Mouse (Mus musculus): ENCODE data around the gene Trappc13. TPM values are rescaled to one million over a fixed set of nuclear protein-coding genes. Genes with fewer than 3 reads are reported as not detected.
A peak's percentile ranks its signal among the peaks of the same experiment; 100 is the strongest.

Trappc13 gene
- polyA plus RNA-seq, 1 experiment from 2014 or later = 66.2 TPM

DNA sequence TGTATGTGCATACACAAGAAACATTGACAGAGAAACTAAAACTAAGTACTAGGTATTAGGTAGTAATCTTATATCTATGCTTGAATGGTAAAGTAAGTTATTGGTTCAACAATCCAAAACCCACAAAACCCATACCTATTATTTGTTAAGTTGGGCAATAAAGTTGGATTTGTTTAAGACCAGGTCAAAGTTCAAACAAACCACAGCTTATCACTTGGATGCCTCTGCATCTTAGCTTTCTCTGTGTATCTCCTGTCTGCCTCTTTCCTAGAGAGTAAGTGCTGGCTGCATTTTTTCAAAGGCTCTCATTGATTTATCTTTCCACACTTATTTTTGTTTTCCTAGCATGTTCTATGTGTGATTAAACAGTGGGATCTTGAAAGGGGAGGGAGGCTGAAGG is 5.8 kb downstream of the Trappc13 start:
- no peak overlapping the region for H3K4me3 ChIP-seq (ENCODE audit: low read depth, low read length)
- no peak overlapping the region for H3K4me2 ChIP-seq (replicated peaks; ENCODE audit: low read depth, low read length)
- no peaks in the 10 kb centered on the region for H3K27me3 ChIP-seq (ENCODE audit: control insufficient read depth, insufficient read depth, low read length)
- no peak overlapping the region for H3K27ac ChIP-seq (ENCODE audit: low read length)
- ATAC-seq (ENCODE audit: insufficient number of reproducible peaks, insufficient read depth, low FRiP score, low read depth) = no peak
- H3K9ac ChIP-seq (replicated peaks; ENCODE audit: low read depth, low read length) = no peak overlapping the region
- H3K36me3 ChIP-seq (ENCODE audit: control insufficient read depth, insufficient read depth, low read length) = peaks cover 3% of the 10 kb centered on the region
- 0 out of 2 replicates have a peak, but pooled peaks cover 6% of the 10 kb centered on the region for H3K4me1 ChIP-seq (ENCODE audit: control insufficient read depth, insufficient read depth, low read length)
- H3K9me3 ChIP-seq (ENCODE audit: control insufficient read depth, low read depth, low read length) = no peaks in the 10 kb centered on the region

DNA sequence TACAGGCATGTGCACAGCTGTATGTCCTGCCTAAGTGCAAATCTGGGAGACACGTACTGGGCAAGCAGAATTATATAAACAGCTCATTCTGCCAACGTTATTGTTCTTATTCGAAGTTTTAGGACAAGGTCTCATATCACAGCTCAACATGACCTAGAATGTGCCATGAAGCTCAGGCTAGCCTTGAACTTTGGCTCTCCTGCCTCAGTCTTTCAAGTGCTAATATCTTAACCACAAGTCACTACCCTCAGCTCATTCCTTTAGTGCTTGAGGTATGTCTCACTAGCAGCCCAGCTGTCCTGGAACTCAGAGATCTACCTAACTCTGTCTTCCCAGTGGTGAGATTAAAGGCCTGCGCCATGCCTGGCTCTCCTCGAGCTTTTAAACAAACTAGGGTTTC is 6.6 kb downstream of the Trappc13 start:
- no peak overlapping the region for H3K9ac ChIP-seq (replicated peaks; ENCODE audit: low read depth, low read length)
- WGBS = 82% methylated on average over 5 of the region's 5 CpGs
- no peak overlapping the region for H3K27ac ChIP-seq (ENCODE audit: low read length)
- H3K4me3 ChIP-seq (ENCODE audit: low read depth, low read length) = no peak overlapping the region
- H3K4me2 ChIP-seq (replicated peaks; ENCODE audit: low read depth, low read length) = no peak overlapping the region
- H3K27me3 ChIP-seq (ENCODE audit: control insufficient read depth, insufficient read depth, low read length) = no peaks in the 10 kb centered on the region
- H3K36me3 ChIP-seq (ENCODE audit: control insufficient read depth, insufficient read depth, low read length) = peaks cover 6% of the 10 kb centered on the region
- H3K4me1 ChIP-seq (ENCODE audit: control insufficient read depth, insufficient read depth, low read length) = 0 out of 2 replicates have a peak, but pooled peaks cover 6% of the 10 kb centered on the region
- no peaks in the 10 kb centered on the region for H3K9me3 ChIP-seq (ENCODE audit: control insufficient read depth, low read depth, low read length)
- no peak for ATAC-seq (ENCODE audit: insufficient number of reproducible peaks, insufficient read depth, low FRiP score, low read depth)

DNA sequence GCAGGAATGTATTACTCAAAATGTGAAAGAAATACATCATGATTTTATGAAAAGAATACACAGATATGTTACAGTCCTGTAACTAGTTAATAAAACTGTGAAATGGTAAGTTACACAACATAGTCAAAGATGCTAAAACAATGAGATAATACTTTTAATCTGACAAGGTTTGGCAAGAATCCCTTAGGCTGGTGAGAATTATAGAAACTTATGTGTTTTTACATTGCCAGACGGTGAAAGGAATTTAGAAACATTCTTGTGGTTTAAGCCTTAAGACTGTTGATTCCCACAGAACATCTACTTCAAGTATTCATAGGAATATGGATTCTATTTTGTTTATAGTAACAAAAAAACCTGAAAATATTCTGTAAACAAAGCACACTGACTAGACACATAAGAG is 22.6 kb downstream of the Trappc13 start:
- no peaks in the 10 kb centered on the region for H3K9me3 ChIP-seq (ENCODE audit: control insufficient read depth, low read depth, low read length)
- H3K9ac ChIP-seq (replicated peaks; ENCODE audit: low read depth, low read length) = no peak overlapping the region
- peaks cover 18% of the 10 kb centered on the region for H3K36me3 ChIP-seq (ENCODE audit: control insufficient read depth, insufficient read depth, low read length)
- H3K27me3 ChIP-seq (ENCODE audit: control insufficient read depth, insufficient read depth, low read length) = no peaks in the 10 kb centered on the region
- no peak overlapping the region for H3K27ac ChIP-seq (ENCODE audit: low read length)
- H3K4me1 ChIP-seq (ENCODE audit: control insufficient read depth, insufficient read depth, low read length) = no peaks in the 10 kb centered on the region
- no peak overlapping the region for H3K4me2 ChIP-seq (replicated peaks; ENCODE audit: low read depth, low read length)
- 67% methylated on average over 1 of the region's 1 CpGs for WGBS
- no peak overlapping the region for H3K4me3 ChIP-seq (ENCODE audit: low read depth, low read length)
- ATAC-seq (ENCODE audit: insufficient number of reproducible peaks, insufficient read depth, low FRiP score, low read depth) = no peak

DNA sequence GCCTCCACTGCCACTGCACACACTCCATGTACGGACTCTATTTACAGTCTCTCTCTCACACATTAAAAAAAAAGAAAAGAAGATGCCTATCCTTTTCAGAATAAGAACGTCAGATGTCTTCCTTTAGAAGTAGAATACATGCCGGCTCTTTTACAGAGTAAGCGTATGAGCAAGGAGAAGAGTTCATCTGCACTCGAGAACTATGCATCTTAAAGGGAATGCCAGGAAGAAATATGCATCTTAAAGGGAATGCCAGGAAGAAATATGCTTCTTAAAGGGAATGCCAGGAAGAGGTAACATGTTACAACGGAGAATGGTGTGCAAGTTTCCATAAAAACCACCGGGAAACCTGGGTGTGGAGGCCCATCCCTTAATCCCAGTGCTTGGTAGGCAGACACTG is 23.2 kb downstream of the Trappc13 start:
- H3K27ac ChIP-seq (ENCODE audit: low read length) = no peak overlapping the region
- H3K9ac ChIP-seq (replicated peaks; ENCODE audit: low read depth, low read length) = no peak overlapping the region
- WGBS = 88% methylated on average over 7 of the region's 7 CpGs
- no peaks in the 10 kb centered on the region for H3K9me3 ChIP-seq (ENCODE audit: control insufficient read depth, low read depth, low read length)
- no peak overlapping the region for H3K4me3 ChIP-seq (ENCODE audit: low read depth, low read length)
- H3K36me3 ChIP-seq (ENCODE audit: control insufficient read depth, insufficient read depth, low read length) = peaks cover 14% of the 10 kb centered on the region
- no peaks in the 10 kb centered on the region for H3K27me3 ChIP-seq (ENCODE audit: control insufficient read depth, insufficient read depth, low read length)
- no peaks in the 10 kb centered on the region for H3K4me1 ChIP-seq (ENCODE audit: control insufficient read depth, insufficient read depth, low read length)
- no peak for ATAC-seq (ENCODE audit: insufficient number of reproducible peaks, insufficient read depth, low FRiP score, low read depth)
- no peak overlapping the region for H3K4me2 ChIP-seq (replicated peaks; ENCODE audit: low read depth, low read length)

DNA sequence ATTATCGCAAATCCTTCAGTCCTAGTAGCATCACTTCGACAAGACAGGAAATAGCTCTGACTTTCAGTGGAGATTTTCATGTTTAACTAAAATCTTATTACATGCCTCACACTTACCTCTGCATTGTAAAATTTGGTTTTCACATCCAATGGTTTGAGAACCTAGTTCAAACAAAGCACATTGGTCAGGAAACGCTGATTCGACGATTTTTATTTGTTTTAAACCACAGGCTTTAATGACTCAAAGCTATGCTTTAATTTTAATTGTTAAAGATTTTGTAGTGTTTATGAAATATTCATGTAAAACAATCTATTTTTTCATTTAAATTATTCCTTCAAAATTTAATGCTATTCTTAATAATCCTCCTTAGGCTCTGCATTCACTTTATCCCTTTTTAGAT is 24.1 kb downstream of the Trappc13 start:
- WGBS = 94% methylated on average over 5 of the region's 5 CpGs

DNA sequence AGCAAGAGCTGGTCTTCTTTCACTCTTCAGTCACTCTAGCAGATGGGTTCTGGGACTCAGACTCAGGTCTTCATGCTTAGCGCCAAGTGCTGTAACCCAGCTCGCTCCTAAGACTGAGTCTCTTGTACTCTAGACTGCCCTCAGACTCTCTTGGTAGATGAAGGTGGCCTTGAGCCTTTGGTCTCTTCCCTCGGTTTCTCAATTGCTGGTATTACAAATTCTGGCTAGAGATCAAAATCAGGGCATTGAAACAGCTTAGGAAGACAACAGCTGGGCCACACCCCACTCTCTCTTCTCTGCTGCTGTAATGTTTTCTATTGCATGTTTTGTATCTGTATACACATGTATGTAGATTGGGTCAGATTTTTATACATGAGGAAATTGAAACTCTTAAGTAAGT is 32.6 kb downstream of the Trappc13 start:
- Histone ChIP-seq H3K4me3 (ENCODE audit: low read depth, low read length) (no peak overlapping the region), H3K4me1 (ENCODE audit: control insufficient read depth, insufficient read depth, low read length) (no peaks in the 10 kb centered on the region), H3K36me3 (ENCODE audit: control insufficient read depth, insufficient read depth, low read length) (peaks cover 59% of the 10 kb centered on the region), H3K27ac (ENCODE audit: low read length) (no peak overlapping the region), H3K27me3 (ENCODE audit: control insufficient read depth, insufficient read depth, low read length) (no peaks in the 10 kb centered on the region), H3K9me3 (ENCODE audit: control insufficient read depth, low read depth, low read length) (no peaks in the 10 kb centered on the region), H3K4me2 (replicated peaks; ENCODE audit: low read depth, low read length) (no peak overlapping the region), H3K9ac (replicated peaks; ENCODE audit: low read depth, low read length) (no peak overlapping the region)
- ATAC-seq (ENCODE audit: insufficient number of reproducible peaks, insufficient read depth, low FRiP score, low read depth) = no peak
- WGBS = 90% methylated on average over 3 of the region's 3 CpGs

More for the DNA sequence above, 24.1 kb downstream of the Trappc13 start:
- Histone ChIP-seq H3K4me1 (ENCODE audit: control insufficient read depth, insufficient read depth, low read length) (no peaks in the 10 kb centered on the region), H3K27ac (ENCODE audit: low read length) (no peak overlapping the region), H3K9ac (replicated peaks; ENCODE audit: low read depth, low read length) (no peak overlapping the region), H3K4me2 (replicated peaks; ENCODE audit: low read depth, low read length) (no peak overlapping the region), H3K36me3 (ENCODE audit: control insufficient read depth, insufficient read depth, low read length) (peaks cover 12% of the 10 kb centered on the region), H3K27me3 (ENCODE audit: control insufficient read depth, insufficient read depth, low read length) (no peaks in the 10 kb centered on the region), H3K4me3 (ENCODE audit: low read depth, low read length) (no peak overlapping the region), H3K9me3 (ENCODE audit: control insufficient read depth, low read depth, low read length) (no peaks in the 10 kb centered on the region)
- ATAC-seq (ENCODE audit: insufficient number of reproducible peaks, insufficient read depth, low FRiP score, low read depth) = no peak

DNA sequence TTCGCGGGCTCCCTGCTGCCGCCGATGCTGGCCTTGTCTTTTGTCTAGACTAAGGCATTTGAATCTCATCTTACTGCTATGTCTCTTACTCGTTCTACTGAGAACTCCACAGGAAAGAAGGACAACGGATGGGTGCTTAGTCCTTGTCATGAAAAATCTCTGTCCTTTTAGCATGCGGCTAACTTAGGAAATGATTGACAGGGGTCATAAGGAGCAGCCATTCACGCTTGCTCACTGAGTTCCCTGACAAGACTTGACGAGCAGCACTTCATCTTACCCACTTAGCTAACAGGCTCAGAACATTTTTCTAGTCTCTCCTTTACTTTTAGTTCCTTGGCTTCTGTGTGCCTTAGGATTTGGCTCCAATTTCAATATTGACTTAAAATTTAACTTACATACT is 33.4 kb downstream of the Trappc13 start:
- no peak for ATAC-seq (ENCODE audit: insufficient number of reproducible peaks, insufficient read depth, low FRiP score, low read depth)
- H3K27me3 ChIP-seq (ENCODE audit: control insufficient read depth, insufficient read depth, low read length) = no peaks in the 10 kb centered on the region
- no peak overlapping the region for H3K4me3 ChIP-seq (ENCODE audit: low read depth, low read length)
- no peaks in the 10 kb centered on the region for H3K9me3 ChIP-seq (ENCODE audit: control insufficient read depth, low read depth, low read length)
- H3K9ac ChIP-seq (replicated peaks; ENCODE audit: low read depth, low read length) = no peak overlapping the region
- no peak overlapping the region for H3K27ac ChIP-seq (ENCODE audit: low read length)
- H3K36me3 ChIP-seq (ENCODE audit: control insufficient read depth, insufficient read depth, low read length) = peaks cover 59% of the 10 kb centered on the region
- no peak overlapping the region for H3K4me2 ChIP-seq (replicated peaks; ENCODE audit: low read depth, low read length)
- no peaks in the 10 kb centered on the region for H3K4me1 ChIP-seq (ENCODE audit: control insufficient read depth, insufficient read depth, low read length)
- WGBS = 79% methylated on average over 9 of the region's 9 CpGs

DNA sequence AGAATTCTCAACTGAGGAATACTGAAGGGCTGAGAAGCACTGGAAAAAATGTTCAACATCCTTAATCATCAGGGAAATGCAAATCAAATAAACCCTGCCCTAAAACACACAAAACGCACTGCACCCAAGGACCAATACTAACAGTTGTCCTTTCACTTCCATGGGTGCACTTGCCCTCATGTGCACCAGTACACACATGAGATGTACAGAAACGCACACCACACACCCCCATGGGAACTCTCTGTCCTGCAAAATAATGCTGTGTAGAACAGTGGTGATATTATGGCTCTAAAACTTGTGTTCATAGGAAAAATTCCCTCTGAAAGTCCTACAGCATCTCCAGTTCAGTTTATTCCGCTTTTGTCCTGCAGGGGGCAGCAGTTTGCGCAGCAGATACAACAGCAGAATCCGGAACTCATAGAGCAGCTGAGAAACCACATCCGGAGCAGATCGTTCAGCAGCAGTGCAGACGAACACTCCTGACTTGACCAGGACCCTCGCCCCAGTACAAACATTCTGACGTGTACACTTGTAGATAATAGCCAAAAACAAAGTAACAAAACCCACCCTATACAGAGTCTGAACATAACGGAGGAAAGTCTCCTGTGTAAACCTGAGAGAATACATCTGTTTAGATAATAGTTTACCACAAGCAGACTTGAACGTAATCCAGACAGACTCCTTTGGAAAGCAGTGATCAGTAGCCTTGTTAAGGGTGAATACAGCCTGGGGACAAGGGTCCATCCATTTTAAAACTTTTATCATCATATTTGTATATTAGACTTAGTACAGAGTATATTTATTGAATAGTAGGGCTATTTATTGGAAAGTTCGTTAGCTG is 38.7 kb downstream of the Trappc13 start:
- ATAC-seq (ENCODE audit: insufficient number of reproducible peaks, insufficient read depth, low FRiP score, low read depth) = peak; percentile 37; the same call in 1 of the 2 replicates
- Histone ChIP-seq H3K4me3 (ENCODE audit: low read depth, low read length) (no peak overlapping the region), H3K4me1 (ENCODE audit: control insufficient read depth, insufficient read depth, low read length) (no peaks in the 10 kb centered on the region), H3K4me2 (replicated peaks; ENCODE audit: low read depth, low read length) (no peak overlapping the region), H3K27ac (ENCODE audit: low read length) (peak overlapping the region; percentile 34; the same call in 1 of the 2 replicates), H3K9me3 (ENCODE audit: control insufficient read depth, low read depth, low read length) (no peaks in the 10 kb centered on the region), H3K9ac (replicated peaks; ENCODE audit: low read depth, low read length) (no peak overlapping the region), H3K36me3 (ENCODE audit: control insufficient read depth, insufficient read depth, low read length) (peaks cover 26% of the 10 kb centered on the region), H3K27me3 (ENCODE audit: control insufficient read depth, insufficient read depth, low read length) (no peaks in the 10 kb centered on the region)
- 33% methylated on average over 13 of the region's 13 CpGs for WGBS

Data from stomach, embryonic 14.5 days (tissue).